Mouse (Mus musculus) lung, embryonic 15.5 days (tissue): ENCODE results near the gene Dnajc16. TPM values are rescaled to one million over a fixed set of nuclear protein-coding genes. Genes with fewer than 3 reads are reported as not detected.

Experiments used
- ATAC-seq: fragments of 200-750 bp; cut with Nextera tagmentation; 2 replicates; pipeline ENCODE4 v1.8.0; 2017; ENCODE audit warnings: moderate number of reproducible peaks, borderline replicate concordance; ENCODE audit not compliant: low FRiP score, low TSS enrichment; ENCODE audit errors: extremely low read depth
- H3K27ac ChIP-seq: fragments of 300-500 bp; sonication (generic); 2 replicates; pipeline ENCODE4 v1.5.1; 2015; ENCODE audit warnings: moderate library complexity, mild to moderate bottlenecking, inconsistent platforms
- H3K27me3 ChIP-seq: fragments of 300-500 bp; sonication (generic); 2 replicates; pipeline ENCODE4 v1.6.1; 2015; ENCODE audit warnings: inconsistent platforms
- H3K36me3 ChIP-seq: fragments of 300-500 bp; sonication (generic); 2 replicates; pipeline ENCODE4 v1.6.1; 2015; ENCODE audit warnings: inconsistent platforms
- H3K4me1 ChIP-seq: fragments of 300-500 bp; sonication (generic); 2 replicates; pipeline ENCODE4 v1.6.1; 2015; ENCODE audit warnings: inconsistent platforms
- H3K4me2 ChIP-seq: fragments of 300-500 bp; sonication (generic); 2 replicates; pipeline ENCODE4 v1.6.1; 2015; ENCODE audit warnings: inconsistent platforms, mild to moderate bottlenecking, moderate library complexity
- H3K4me3 ChIP-seq: fragments of 300-500 bp; sonication (generic); 2 replicates; pipeline ENCODE4 v1.5.1; 2015; ENCODE audit warnings: mild to moderate bottlenecking, inconsistent platforms
- H3K9ac ChIP-seq: fragments of 300-500 bp; sonication (generic); 2 replicates; pipeline ENCODE4 v1.6.1; 2015; ENCODE audit warnings: inconsistent platforms
- H3K9me3 ChIP-seq: fragments of 300-500 bp; sonication (generic); 2 replicates; pipeline ENCODE4 v1.6.1; 2016; ENCODE audit warnings: inconsistent platforms
- WGBS: fragments of 180-500 bp; shearing (Covaris S2); methylation state at CpG from one replicate; pipeline ENCODE4 v1.1.7; 2015; 5-methylcytosine and 5-hydroxymethylcytosine counted together
- polyA plus RNA-seq: library from polyadenylated mRNA; unstranded; fragments of >200 nt; fragmentation: Nextera tagmentation; extraction: Ambion mirVana; gene quantifications from 2 replicates; pipeline ENCODE4 v1.2.1, GENCODE M21; 2015

The Dnajc16 gene
- polyA plus RNA-seq, 1 experiment from 2014 or later = 4.9 TPM

GRCm38 (mm10) chr4:141719304-141719703 lies 71.4 kb downstream of the Dnajc16 start:
- WGBS = 91% methylated on average over 1 of the region's 1 CpGs
- Histone ChIP-seq H3K4me2 (no peak overlapping the region), H3K36me3 (peaks cover 7% of the 10 kb centered on the region; the same call in 1 of the 2 replicates), H3K4me3 (no peak overlapping the region), H3K9ac (no peak overlapping the region), H3K9me3 (no peaks in the 10 kb centered on the region), H3K27ac (no peak overlapping the region), H3K27me3 (no peaks in the 10 kb centered on the region), H3K4me1 (peaks cover 41% of the 10 kb centered on the region)
- no peak for ATAC-seq

GRCm38 (mm10) chr4:141717633-141718032 lies 73.1 kb downstream of the Dnajc16 start:
- ATAC-seq = no peak
- no peaks in the 10 kb centered on the region for H3K9me3 ChIP-seq
- 87% methylated on average over 4 of the region's 4 CpGs for WGBS

GRCm38 (mm10) chr4:141715027-141715426 lies 75.7 kb downstream of the Dnajc16 start:
- 48% methylated on average over 2 of the region's 2 CpGs for WGBS
- H3K4me3 ChIP-seq = no peak overlapping the region
- no peaks in the 10 kb centered on the region for H3K9me3 ChIP-seq
- ATAC-seq = no peak
- H3K27ac ChIP-seq = no peak overlapping the region
- no peak overlapping the region for H3K9ac ChIP-seq
- H3K36me3 ChIP-seq = peaks cover 36% of the 10 kb centered on the region
- no peak overlapping the region for H3K4me2 ChIP-seq
- H3K4me1 ChIP-seq = peaks cover 14% of the 10 kb centered on the region
- no peaks in the 10 kb centered on the region for H3K27me3 ChIP-seq

More at GRCm38 (mm10) chr4:141717633-141718032, 73.1 kb downstream of the Dnajc16 start:
- peaks cover 35% of the 10 kb centered on the region for H3K4me1 ChIP-seq
- no peak overlapping the region for H3K4me3 ChIP-seq
- no peak overlapping the region for H3K4me2 ChIP-seq
- H3K9ac ChIP-seq = no peak overlapping the region
- no peak overlapping the region for H3K27ac ChIP-seq
- no peaks in the 10 kb centered on the region for H3K27me3 ChIP-seq
- peaks cover 17% of the 10 kb centered on the region; the same call in 1 of the 2 replicates for H3K36me3 ChIP-seq

GRCm38 (mm10) chr4:141713598-141714142 lies 77.1 kb downstream of the Dnajc16 start:
- 81% methylated on average over 5 of the region's 5 CpGs for WGBS
- peaks cover 7% of the 10 kb centered on the region; the same call in 1 of the 2 replicates for H3K4me1 ChIP-seq
- no peaks in the 10 kb centered on the region for H3K27me3 ChIP-seq
- H3K36me3 ChIP-seq = peaks cover 47% of the 10 kb centered on the region
- no peak for ATAC-seq
- H3K4me2 ChIP-seq = no peak overlapping the region
- H3K4me3 ChIP-seq = no peak overlapping the region
- no peaks in the 10 kb centered on the region for H3K9me3 ChIP-seq
- H3K27ac ChIP-seq = no peak overlapping the region
- no peak overlapping the region for H3K9ac ChIP-seq

GRCm38 (mm10) chr4:141711250-141711649 lies 79.5 kb downstream of the Dnajc16 start:
- WGBS = 92% methylated on average over 1 of the region's 1 CpGs

More at GRCm38 (mm10) chr4:141711250-141711649, 79.5 kb downstream of the Dnajc16 start:
- Histone ChIP-seq H3K4me3 (no peak overlapping the region), H3K4me1 (peaks cover 7% of the 10 kb centered on the region; the same call in 1 of the 2 replicates), H3K9ac (no peak overlapping the region), H3K27ac (no peak overlapping the region), H3K27me3 (no peaks in the 10 kb centered on the region), H3K9me3 (no peaks in the 10 kb centered on the region), H3K36me3 (peaks cover 68% of the 10 kb centered on the region), H3K4me2 (no peak overlapping the region)
- ATAC-seq = no peak

Other genes with a start within 250 kb of the Dnajc16 start
- 73.5 TPM in 2 replicates for gene Fblim1, start 184.8 kb downstream of the Dnajc16 start, polyA plus RNA-seq
- 0.49 and 0.58 TPM in 2 replicates for gene Tmem82, start 172.3 kb downstream of the Dnajc16 start, polyA plus RNA-seq
- gene Slc25a34, start 167.1 kb downstream of the Dnajc16 start, polyA plus RNA-seq = 0.05 and 0.09 TPM in 2 replicates
- gene Plekhm2, start 126.0 kb downstream of the Dnajc16 start, polyA plus RNA-seq = 5.5 and 6.2 TPM in 2 replicates
- not detected in 2 replicates for gene Rsc1a1, start 105.3 kb downstream of the Dnajc16 start, polyA plus RNA-seq
- 22.1 and 22.8 TPM in 2 replicates for gene Ddi2, start 67.5 kb downstream of the Dnajc16 start, polyA plus RNA-seq
- 0.20 and 0.26 TPM in 2 replicates for gene Agmat, start 44.3 kb downstream of the Dnajc16 start, polyA plus RNA-seq
- 24.0 and 24.1 TPM in 2 replicates for gene Casp9, start 2.7 kb upstream of the Dnajc16 start, polyA plus RNA-seq
- 2.1 TPM in 1 of 2 replicates, not detected in the other for gene Cela2a, start 35.2 kb upstream of the Dnajc16 start, polyA plus RNA-seq
- not detected in 2 replicates for gene Ctrc, start 55.4 kb upstream of the Dnajc16 start, polyA plus RNA-seq
- 102 TPM in 2 replicates for gene Efhd2, start 84.0 kb upstream of the Dnajc16 start, polyA plus RNA-seq
- gene Fhad1, start 224.2 kb upstream of the Dnajc16 start, polyA plus RNA-seq = 1.7 TPM in 2 replicates